Mouse (Mus musculus) testis, adult 2 months (tissue): ENCODE results near the gene Atp2b2.

Experiments
- CTCF ChIP-seq: fragments of 200-500 bp; IDR thresholded peaks from 2 replicates; pipeline ENCODE4 v1.5.1; 2012; ENCODE audit warnings: low read depth, mild to moderate bottlenecking, inconsistent platforms, low read length, moderate library complexity; ENCODE audit not compliant: control insufficient read depth, insufficient read depth, insufficient replicate concordance
- POLR2A ChIP-seq: fragments of 200-500 bp; IDR thresholded peaks from 2 replicates; pipeline ENCODE4 v1.6.1; 2012; ENCODE audit warnings: low read depth, mild to moderate bottlenecking, inconsistent platforms, low read length, moderate library complexity; ENCODE audit not compliant: control insufficient read depth

- no peak for TF ChIP-seq POLR2A
- no peak for TF ChIP-seq CTCF
These were observed 241.2 kb downstream of the Atp2b2 start for GRCm38 (mm10) chr6:113801233-113801632.
